Mouse (Mus musculus) intestine, embryonic 14.5 days (tissue): ENCODE data around the gene Cdt1. TPM values are rescaled to one million over a fixed set of nuclear protein-coding genes. Genes with fewer than 3 reads are reported as not detected.
A peak's percentile ranks its signal among the peaks of the same experiment; 100 is the strongest.

Experiments used
- ATAC-seq: fragments of 200-750 bp; cut with Nextera tagmentation; replicated peaks from 2 replicates; pipeline ENCODE4 v1.8.0; 2017; ENCODE audit warnings: low read depth, moderate number of reproducible peaks, moderate TSS enrichment, moderate library complexity; ENCODE audit not compliant: low FRiP score, low TSS enrichment
- DNase-seq: peaks from one replicate; pipeline ENCODE4 v3.0.0-alpha.2; 2018; ENCODE audit warnings: low spot score
- H3K27ac ChIP-seq: fragments of 300-500 bp; sonication (generic); 2 replicates; pipeline ENCODE4 v1.5.1; 2014; ENCODE audit warnings: low read depth, mild to moderate bottlenecking, control low read depth
- H3K27me3 ChIP-seq: fragments of 300-500 bp; sonication (generic); replicated peaks from 2 replicates; pipeline ENCODE4 v1.6.1; 2014; ENCODE audit warnings: low read length, control low read depth; ENCODE audit not compliant: control insufficient read depth, insufficient read depth
- H3K36me3 ChIP-seq: fragments of 300-500 bp; sonication (generic); 2 replicates; pipeline ENCODE4 v1.6.1; 2014; ENCODE audit warnings: low read length, control low read depth; ENCODE audit not compliant: control insufficient read depth, insufficient read depth
- H3K4me1 ChIP-seq: fragments of 300-500 bp; sonication (generic); replicated peaks from 2 replicates; pipeline ENCODE4 v1.6.1; 2014; ENCODE audit warnings: low read length, control low read depth, mixed read lengths; ENCODE audit not compliant: control insufficient read depth, insufficient read depth
- H3K4me2 ChIP-seq: fragments of 300-500 bp; sonication (generic); 2 replicates; pipeline ENCODE4 v1.6.1; 2014; ENCODE audit warnings: low read length
- H3K4me3 ChIP-seq: fragments of 300-500 bp; sonication (generic); 2 replicates; pipeline ENCODE4 v1.5.1; 2014; ENCODE audit warnings: low read depth, low read length, control low read depth, mixed read lengths
- H3K9ac ChIP-seq: fragments of 300-500 bp; sonication (generic); 2 replicates; pipeline ENCODE4 v1.6.1; 2014; ENCODE audit warnings: mild to moderate bottlenecking, low read length
- H3K9me3 ChIP-seq: fragments of 300-500 bp; sonication (generic); 2 replicates; pipeline ENCODE4 v1.6.1; 2016; ENCODE audit warnings: low read length, control low read depth; ENCODE audit not compliant: control insufficient read depth
- WGBS: fragments of 180-500 bp; shearing (Covaris S2); extraction: QIAGEN DNeasy Blood & Tissue Kit; methylation state at CpG from one replicate; pipeline ENCODE4 v1.1.7; 2014; 5-methylcytosine and 5-hydroxymethylcytosine counted together
- polyA plus RNA-seq: library from polyadenylated mRNA; unstranded; fragments of >200 nt; fragmentation: Nextera tagmentation; extraction: Ambion mirVana; gene quantifications from 2 replicates; pipeline ENCODE4 v1.2.1, GENCODE M21; 2014

Cdt1 gene
- polyA plus RNA-seq, 1 experiment from 2014 or later: 49.3 TPM

- 32% methylated on average over 14 of the region's 14 CpGs for WGBS
- ATAC-seq: 0 out of 2 replicates have a peak, but pooled peaks have one; percentile 24
- H3K4me3 ChIP-seq: no peak overlapping the region
Observed at GRCm38 (mm10) chr8:122585411-122585891, 17.6 kb downstream of the Cdt1 start.

GRCm38 (mm10) chr8:122586171-122586570 is 18.4 kb downstream of the Cdt1 start:
- H3K4me2 ChIP-seq: no peak overlapping the region
- H3K4me1 ChIP-seq: peaks cover 9% of the 10 kb centered on the region
- WGBS: 71% methylated on average over 7 of the region's 7 CpGs
- no peak overlapping the region for H3K4me3 ChIP-seq
- no peak for DNase-seq
- H3K27me3 ChIP-seq: no peaks in the 10 kb centered on the region
- H3K9ac ChIP-seq: no peak overlapping the region
- H3K9me3 ChIP-seq: no peaks in the 10 kb centered on the region
- no peak for ATAC-seq
- H3K27ac ChIP-seq: 0 out of 2 replicates have a peak overlapping the region, but pooled peaks have one; percentile 23
- H3K36me3 ChIP-seq: no peaks in the 10 kb centered on the region

More at GRCm38 (mm10) chr8:122585411-122585891, 17.6 kb downstream of the Cdt1 start:
- H3K4me2 ChIP-seq: no peak overlapping the region
- H3K4me1 ChIP-seq: peaks cover 9% of the 10 kb centered on the region
- no peaks in the 10 kb centered on the region for H3K36me3 ChIP-seq
- no peak overlapping the region for H3K9ac ChIP-seq
- H3K9me3 ChIP-seq: no peaks in the 10 kb centered on the region
- H3K27ac ChIP-seq: peak overlapping the region; percentile 23; the same call in 1 of the 2 replicates
- DNase-seq: no peak
- no peaks in the 10 kb centered on the region for H3K27me3 ChIP-seq

- DNase-seq (no peak), ATAC-seq (no peak)
- H3K4me2 ChIP-seq: no peak overlapping the region
- H3K27ac ChIP-seq: no peak overlapping the region
- no peaks in the 10 kb centered on the region for H3K9me3 ChIP-seq
- H3K9ac ChIP-seq: no peak overlapping the region
- H3K4me1 ChIP-seq: peaks cover 9% of the 10 kb centered on the region
- H3K36me3 ChIP-seq: no peaks in the 10 kb centered on the region
- no peaks in the 10 kb centered on the region for H3K27me3 ChIP-seq
- WGBS: 71% methylated on average over 10 of the region's 10 CpGs
- H3K4me3 ChIP-seq: no peak overlapping the region
Observed at GRCm38 (mm10) chr8:122586749-122587148, 18.9 kb downstream of the Cdt1 start.

- Histone ChIP-seq H3K27me3 (no peaks in the 10 kb centered on the region), H3K9me3 (no peaks in the 10 kb centered on the region), H3K4me1 (no peaks in the 10 kb centered on the region), H3K4me3 (no peak overlapping the region), H3K4me2 (no peak overlapping the region), H3K36me3 (peaks cover 11% of the 10 kb centered on the region; the same call in 1 of the 2 replicates), H3K27ac (no peak overlapping the region), H3K9ac (no peak overlapping the region)
- no peak for ATAC-seq
- 58% methylated on average over 12 of the region's 12 CpGs for WGBS
- no peak for DNase-seq
Observed at GRCm38 (mm10) chr8:122593240-122593639, 25.4 kb downstream of the Cdt1 start.

GRCm38 (mm10) chr8:122593783-122594507 is 26.1 kb downstream of the Cdt1 start:
- Histone ChIP-seq H3K4me2 (no peak overlapping the region), H3K9ac (no peak overlapping the region), H3K4me1 (no peaks in the 10 kb centered on the region), H3K4me3 (no peak overlapping the region), H3K27ac (no peak overlapping the region), H3K36me3 (peaks cover 11% of the 10 kb centered on the region; the same call in 1 of the 2 replicates), H3K9me3 (no peaks in the 10 kb centered on the region), H3K27me3 (no peaks in the 10 kb centered on the region)
- 70% methylated on average over 19 of the region's 19 CpGs for WGBS
- no peak for ATAC-seq
- DNase-seq: no peak

DNA sequence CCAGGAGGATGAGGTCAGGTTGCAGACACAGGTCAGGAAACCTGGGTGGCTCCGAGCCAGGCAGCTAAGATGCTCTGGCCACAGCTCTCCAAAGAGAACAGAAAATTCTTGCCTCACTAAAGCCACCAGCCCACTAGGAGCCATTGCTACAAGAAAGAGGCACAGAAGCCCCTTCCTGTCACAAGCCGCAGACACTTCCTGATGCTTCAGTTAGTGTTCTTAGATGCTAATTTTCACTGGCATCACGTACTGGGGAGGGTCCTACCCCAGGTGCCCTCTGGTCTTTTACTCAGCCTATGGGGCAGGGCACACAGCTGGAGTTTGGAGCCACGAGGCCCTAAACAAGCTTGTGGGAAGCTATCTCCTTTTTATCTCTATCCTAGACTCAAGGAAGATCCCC is 28.2 kb downstream of the Cdt1 start:
- Histone ChIP-seq H3K27ac (no peak overlapping the region), H3K4me3 (no peak overlapping the region), H3K4me1 (no peaks in the 10 kb centered on the region), H3K36me3 (peaks cover 14% of the 10 kb centered on the region; the same call in 1 of the 2 replicates), H3K9ac (no peak overlapping the region), H3K27me3 (no peaks in the 10 kb centered on the region), H3K4me2 (no peak overlapping the region), H3K9me3 (no peaks in the 10 kb centered on the region)
- WGBS: 54% methylated on average over 4 of the region's 4 CpGs
- no peak for ATAC-seq
- DNase-seq: no peak

GRCm38 (mm10) chr8:122600666-122601065 is 32.9 kb downstream of the Cdt1 start:
- Histone ChIP-seq H3K4me3 (no peak overlapping the region), H3K27ac (no peak overlapping the region), H3K4me1 (no peaks in the 10 kb centered on the region), H3K36me3 (0 out of 2 replicates have a peak, but pooled peaks cover 3% of the 10 kb centered on the region), H3K9me3 (no peaks in the 10 kb centered on the region), H3K27me3 (no peaks in the 10 kb centered on the region), H3K9ac (no peak overlapping the region), H3K4me2 (no peak overlapping the region)
- DNase-seq (no peak), ATAC-seq (no peak)
- WGBS: 96% methylated on average over 9 of the region's 9 CpGs

DNA sequence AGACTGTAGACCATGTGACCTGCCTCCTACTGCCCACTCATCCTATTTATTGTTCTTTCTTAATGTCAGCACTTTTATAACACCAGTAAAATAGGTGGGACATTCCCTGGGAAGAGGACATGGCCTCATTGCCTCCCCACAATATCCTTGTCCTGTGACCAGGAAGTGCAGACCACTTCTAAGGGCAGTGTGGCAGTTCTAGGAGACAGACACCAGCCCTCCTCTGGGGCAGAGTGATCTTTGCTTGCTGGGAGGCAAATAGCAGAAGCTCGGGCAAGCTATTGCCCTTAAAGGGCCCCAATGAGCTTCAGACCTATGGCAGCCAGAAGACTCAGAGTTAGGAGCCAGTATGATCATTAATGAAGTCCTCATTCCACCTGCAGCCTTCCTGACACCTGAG is 36.8 kb downstream of the Cdt1 start:
- WGBS: 42% methylated on average over 1 of the region's 1 CpGs
- Histone ChIP-seq H3K4me3 (no peak overlapping the region), H3K9me3 (no peaks in the 10 kb centered on the region), H3K27me3 (no peaks in the 10 kb centered on the region), H3K4me2 (no peak overlapping the region), H3K27ac (no peak overlapping the region), H3K36me3 (no peaks in the 10 kb centered on the region), H3K4me1 (no peaks in the 10 kb centered on the region), H3K9ac (no peak overlapping the region)
- no peak for DNase-seq
- ATAC-seq: no peak

GRCm38 (mm10) chr8:122605367-122605766 is 37.6 kb downstream of the Cdt1 start:
- DNase-seq: no peak
- H3K27me3 ChIP-seq: no peaks in the 10 kb centered on the region
- H3K4me1 ChIP-seq: no peaks in the 10 kb centered on the region; the same call in 1 of the 2 replicates
- ATAC-seq: no peak
- no peaks in the 10 kb centered on the region for H3K9me3 ChIP-seq
- no peak overlapping the region for H3K4me3 ChIP-seq
- no peak overlapping the region for H3K9ac ChIP-seq
- 73% methylated on average over 4 of the region's 4 CpGs for WGBS
- H3K27ac ChIP-seq: no peak overlapping the region
- H3K36me3 ChIP-seq: no peaks in the 10 kb centered on the region
- H3K4me2 ChIP-seq: no peak overlapping the region
